Mouse (Mus musculus) cortical plate, adult 2 months (tissue): ENCODE results near the gene Tnk1.

ENCODE experiments used
- CTCF ChIP-seq: fragments of 200-500 bp; IDR thresholded peaks from 2 replicates; pipeline ENCODE4 v1.5.1; 2011; ENCODE audit warnings: mild to moderate bottlenecking, control low read depth, low read length; ENCODE audit not compliant: insufficient read depth; ENCODE audit errors: extremely low read depth
- POLR2A ChIP-seq: fragments of 200-500 bp; IDR thresholded peaks from 2 replicates; pipeline ENCODE4 v1.6.1; 2011; ENCODE audit warnings: mild to moderate bottlenecking, low read length, control low read depth; ENCODE audit not compliant: insufficient read depth; ENCODE audit errors: extremely low read depth

DNA sequence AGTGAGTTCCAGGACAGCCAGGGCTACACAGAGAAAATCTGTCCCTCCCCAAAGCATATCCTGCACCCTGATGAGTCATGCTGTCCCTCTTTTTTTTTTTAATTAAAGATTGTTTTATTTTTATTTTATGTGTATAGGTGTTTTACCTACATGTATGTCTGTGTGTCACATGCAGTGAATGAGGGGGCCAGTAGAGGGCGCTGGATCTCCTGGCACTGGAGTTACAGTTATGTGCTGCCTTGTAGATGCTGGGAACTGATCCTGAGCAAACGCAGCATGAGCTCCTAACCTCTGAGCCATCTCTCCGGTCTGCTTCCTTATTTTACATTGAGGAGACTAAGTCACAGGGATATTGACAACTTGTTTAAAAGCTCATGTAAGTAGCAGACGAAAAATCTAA is 24.5 kb upstream of the Tnk1 start:
- TF ChIP-seq POLR2A (no peak), CTCF (0 out of 2 replicates have a peak, but pooled peaks have one; percentile 6)
